Mouse (Mus musculus): Measurements from ENCODE around the gene Map4.

Map4 gene

DNA sequence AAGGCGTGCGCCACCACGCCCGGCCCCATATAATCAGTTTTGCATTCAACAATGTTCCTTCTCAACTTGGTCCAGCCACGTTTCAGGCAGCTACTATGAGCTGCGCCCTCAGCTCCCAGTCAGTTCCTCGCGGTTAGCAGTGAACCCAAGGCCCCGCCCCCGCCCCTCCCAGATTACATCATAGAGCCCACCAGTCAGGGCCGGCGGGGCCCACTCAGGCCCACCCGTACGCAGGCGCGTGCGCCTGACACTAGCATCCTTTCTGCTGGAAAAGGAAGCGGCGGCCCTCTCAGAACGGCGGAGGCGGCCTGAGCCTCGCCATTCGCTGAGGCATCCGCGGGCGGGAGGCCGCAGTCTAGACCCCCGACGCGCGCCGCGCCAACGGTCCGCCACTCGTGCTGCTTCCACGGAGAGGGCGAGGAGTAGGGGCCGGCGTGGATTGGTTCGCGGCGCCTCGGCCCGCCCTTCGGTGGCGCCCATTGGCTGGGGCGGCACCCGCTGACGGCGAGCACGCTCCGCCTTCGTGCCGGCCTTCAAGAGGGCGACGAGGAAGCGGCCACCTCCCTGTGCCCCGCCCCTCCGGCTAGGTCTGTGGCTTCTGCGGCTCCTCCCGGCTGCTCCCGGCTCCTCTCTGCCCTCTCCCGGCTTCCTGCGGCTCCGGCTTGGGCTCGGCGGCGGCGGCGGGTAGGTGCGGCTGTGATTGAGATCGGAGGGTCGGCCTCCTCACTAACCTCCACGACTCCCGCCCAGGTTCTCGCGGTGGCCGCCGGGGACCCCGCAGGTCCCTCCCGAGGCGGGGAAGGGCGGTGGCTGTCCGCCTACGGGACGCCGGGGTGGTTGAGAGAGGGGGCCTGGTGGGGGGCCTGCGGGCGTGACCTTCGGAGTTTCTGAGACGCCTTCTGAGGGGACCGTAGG is at the start of gene Map4:
Map4 (plus strand) TSS at position 204 of the 915 bp plus-strand sequence.
- peak; percentile 98 for DNase-seq

DNA sequence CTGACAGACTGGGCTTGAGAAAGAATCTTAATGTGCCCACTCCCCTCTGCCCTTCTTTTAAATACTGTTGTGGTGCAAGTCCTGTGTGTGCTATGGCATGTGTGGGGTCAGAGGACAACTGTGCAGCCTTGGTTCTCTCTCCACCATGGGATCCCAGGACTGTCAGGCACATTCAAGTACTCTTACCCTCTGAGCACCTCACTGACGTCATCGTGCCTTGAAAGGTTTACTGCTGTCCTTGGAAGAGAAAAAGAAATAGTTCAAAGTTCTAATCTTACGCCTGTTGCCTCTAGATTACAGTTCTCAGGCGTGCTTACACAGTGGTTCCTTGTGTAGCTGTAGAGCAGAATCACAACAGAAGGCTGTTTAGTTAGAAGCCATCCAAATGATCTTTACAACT is 45.0 kb upstream of the Map4 start:
- no peak for DNase-seq

DNA sequence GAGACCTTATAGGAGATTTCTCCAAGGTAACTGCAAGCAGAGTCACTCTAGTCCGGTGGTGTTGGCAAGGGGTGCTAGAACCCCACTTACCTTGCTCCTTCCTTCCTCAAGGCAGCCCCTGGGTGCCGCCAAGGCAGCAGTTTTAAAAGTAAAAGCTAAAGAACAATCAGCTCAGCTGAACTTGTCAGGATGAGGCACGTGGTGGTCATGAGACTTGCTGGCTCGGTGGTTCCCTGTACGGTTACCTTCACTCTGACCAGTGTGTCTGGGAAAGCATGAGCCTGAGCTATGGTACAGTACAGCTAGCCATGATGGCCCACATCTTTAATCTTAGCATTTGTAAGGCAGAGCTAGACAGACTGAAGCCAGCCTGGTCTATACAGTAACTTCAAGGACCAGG is 43.9 kb upstream of the Map4 start:
- DNase-seq, result no peak

DNA sequence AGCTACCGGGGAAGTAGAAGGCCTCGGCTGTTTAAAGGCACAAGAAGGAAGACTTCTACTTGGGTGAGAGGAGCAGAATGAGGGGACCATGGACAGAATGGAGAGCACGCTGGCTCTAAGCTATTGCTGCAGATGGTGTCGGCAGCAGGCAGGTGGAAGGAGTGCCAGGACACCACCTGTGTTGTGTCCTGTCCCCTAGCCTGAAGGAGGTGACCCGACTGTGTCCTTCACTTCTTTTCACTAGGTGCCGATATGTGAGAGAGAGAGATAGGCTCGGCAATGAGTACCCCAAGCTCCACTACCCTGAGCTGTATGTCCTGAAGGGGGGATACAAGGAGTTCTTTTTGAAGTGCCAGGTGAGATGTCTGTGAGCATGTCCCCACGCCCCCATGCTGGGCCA is 39.8 kb upstream of the Map4 start:
- no peak for DNase-seq

DNA sequence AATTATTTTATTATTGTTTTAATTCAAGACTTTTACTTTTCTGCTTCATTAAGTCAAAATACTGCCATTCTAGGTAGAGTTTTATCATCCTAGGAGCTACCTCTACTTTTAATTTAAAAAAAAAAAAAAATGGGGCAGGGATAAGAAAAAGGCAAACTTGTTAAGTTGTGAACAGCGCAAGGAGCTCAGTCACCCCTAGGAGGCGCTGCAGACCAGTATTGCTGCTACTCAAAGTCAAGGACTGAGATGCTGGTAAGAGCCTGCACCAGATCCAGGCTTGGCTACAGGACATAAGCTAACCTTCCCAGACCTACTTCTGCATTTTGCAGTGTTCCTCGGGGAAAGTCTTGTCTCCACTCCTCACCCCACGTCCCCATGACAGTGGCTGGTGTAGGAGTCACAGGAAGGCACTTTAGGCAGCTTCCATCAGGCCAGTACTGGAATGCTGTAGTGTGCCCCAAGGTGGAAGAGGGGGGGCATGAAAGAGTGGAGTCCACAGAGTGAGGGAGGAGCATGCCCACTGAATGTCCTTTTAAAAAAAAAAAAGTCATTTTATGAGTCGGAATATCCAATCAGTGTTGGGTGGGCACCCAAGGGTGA is 38.5 kb upstream of the Map4 start:
- peak; percentile 78 for DNase-seq

DNA sequence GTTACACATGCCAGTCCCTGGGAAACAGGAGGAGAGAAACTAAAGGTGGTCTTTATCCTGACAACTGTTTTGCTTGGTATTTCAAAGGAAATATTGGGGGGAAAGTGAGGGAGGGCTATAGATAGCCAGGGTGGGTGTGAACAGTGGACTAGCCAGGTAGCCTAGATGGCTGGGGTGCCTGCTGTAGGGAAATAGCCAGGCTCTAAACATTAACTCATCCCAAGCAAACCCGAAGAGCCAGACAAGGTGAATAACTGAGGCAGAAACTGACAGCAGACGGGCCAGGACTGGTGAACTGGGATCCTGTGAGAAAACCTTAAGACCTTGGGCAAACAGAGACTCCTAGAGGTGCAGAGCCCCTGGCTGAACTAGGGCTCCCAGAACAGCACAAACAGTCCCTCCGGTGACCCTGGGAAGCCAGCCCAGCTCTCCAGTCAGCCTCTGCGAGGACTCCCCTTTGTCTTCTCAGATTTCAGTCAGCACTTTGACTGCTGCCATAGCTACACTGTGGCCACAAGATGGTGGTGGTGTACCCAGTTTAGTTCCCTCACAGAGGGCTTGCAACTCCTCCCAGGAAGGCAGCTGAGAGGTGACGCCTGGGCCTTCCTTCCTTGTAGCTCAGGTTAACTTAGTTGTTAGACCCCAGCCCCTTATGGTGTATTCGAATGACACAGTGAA is 36.7 kb upstream of the Map4 start:
- peak; percentile 87 for DNase-seq

DNA sequence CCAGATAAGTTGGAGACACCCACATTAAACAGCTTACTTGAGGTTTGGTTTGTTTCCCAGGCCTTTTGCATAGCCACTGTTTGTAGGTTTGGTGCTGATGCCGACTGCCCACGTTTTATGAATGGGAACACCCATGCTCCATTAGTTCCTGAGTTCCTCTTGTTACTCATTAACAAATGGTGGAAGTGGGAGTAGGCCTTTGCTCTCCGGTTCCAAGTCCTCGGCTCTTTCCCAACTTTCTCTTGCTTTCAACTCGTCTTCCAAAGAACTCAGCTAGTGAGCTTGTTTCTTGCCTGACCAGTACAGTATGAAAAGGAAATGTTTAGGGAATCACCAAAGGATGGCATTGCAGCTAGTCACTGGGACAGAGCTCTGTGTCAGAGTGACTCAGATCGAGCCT is 35.7 kb upstream of the Map4 start:
- no peak for DNase-seq

DNA sequence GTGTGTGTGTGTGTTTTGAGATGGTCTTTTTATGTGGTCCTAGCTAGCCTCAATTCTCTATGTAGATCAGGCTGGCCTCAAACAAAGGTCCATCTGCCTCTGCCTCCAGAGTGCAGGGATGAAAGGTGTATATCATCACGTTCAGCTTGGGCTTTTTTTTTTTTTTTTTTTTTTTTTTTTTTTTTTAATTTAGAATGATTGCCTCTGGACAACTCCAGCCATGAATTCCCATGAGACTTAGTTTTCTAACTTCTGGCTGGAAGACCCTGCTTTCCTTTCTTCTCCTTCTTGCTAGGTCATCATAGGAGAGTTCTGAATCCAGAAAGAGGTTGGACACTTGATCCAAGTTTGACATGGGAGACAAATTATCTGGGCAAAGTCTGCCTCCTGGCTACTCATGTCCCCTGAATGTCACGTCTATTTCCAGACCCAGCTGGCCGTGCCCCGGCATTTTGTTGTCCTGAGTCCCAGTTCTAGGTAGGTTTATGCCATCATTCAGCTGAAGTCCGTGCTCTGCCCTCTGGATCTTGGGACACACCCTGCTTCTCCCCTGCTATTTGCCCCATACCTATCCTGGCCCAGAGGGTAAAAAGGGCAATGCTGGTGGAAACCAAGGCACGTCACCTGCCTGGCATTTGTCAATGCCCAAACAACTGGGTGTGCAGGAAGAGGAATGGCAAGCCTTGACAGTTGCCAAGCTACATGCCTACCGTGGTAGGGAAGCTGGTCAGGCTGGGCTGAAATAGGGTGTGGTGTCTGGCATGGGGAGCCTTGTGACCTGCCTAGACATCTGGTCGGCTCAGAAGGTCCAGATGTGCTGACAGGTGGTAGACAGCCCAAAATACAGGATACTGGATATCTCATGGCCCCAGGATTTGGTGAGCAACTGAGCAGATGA is 34.8 kb upstream of the Map4 start:
- no peak for DNase-seq

DNA sequence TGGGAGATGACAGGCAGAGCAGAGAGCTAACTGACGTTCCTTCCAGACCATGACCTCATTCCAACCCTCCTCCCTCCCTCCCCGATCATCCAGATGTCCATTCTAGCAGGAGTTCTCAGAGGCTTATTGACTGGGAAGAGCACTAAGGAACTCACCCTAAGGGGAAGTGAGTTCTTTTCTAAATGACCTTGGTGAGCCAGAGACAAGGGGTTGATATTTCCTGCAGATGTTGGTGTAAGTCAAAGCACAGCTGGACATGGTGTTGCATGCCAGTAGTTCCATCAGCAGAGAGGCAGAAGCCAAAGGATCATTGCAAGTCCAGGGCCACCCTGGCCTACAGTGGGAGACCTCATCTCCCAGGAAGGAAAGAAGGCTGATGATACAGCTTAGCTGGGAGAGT is 33.2 kb upstream of the Map4 start:
- peak; percentile 55 for DNase-seq

DNA sequence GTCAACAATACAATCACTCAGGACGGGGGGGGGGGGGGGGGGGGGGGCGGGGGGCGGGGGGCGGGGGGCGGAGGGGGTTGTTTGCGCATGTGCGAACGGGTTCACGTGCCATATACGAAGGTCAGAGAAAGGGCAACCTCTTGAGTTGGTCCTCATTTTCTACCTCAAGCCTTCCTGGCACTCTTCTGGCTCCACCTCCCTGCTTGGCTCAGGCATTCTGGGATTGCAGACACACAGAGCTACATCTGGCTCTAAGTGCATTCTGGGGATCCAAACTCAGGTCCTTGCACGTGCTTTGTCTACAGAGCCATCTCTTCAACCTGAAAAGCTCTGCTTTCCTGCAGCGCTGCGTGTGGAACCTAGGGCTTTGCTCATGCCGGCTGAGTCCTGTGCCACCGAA is 31.9 kb upstream of the Map4 start:
- DNase-seq, result no peak

DNA sequence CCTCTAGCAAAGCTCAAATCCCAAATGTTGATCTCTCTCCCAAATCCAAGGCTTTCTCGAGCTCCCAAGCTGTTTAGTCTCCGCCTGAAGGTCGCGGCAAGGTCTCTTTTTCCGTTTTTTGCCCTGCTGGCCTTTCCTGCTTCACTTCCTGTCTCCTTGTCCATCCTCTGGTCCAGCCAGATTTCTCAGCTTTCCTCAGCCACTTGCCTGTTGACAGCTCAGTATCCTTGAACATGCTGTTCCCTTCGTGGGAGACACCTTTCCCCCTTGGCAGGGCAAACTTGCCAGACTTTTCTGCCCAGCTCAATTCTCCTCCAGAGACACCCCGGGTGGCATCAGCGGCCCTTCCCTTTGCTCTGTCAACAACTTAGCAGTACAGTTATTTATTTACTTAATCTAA is 31.5 kb upstream of the Map4 start:
- no peak for DNase-seq

DNA sequence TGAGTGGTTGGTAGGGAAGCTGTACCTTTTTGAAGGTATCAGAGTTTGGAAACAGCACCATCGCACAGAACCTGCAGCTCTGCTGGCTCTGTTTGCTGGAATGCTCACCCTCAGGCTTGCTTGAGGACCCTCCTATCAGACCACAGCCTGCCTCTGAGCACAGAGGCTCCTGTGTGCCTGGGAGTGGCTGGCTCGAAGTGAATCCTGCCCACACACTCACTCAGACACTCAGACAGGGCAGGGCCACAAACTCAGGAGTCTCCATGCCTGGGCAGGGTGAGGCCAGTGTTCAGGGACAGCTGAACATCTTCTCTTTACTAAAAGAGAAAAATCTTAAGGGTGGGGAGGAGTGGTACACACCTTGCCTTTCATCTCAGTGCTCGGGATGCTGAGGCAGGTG is 30.7 kb upstream of the Map4 start:
- DNase-seq, result no peak

DNA sequence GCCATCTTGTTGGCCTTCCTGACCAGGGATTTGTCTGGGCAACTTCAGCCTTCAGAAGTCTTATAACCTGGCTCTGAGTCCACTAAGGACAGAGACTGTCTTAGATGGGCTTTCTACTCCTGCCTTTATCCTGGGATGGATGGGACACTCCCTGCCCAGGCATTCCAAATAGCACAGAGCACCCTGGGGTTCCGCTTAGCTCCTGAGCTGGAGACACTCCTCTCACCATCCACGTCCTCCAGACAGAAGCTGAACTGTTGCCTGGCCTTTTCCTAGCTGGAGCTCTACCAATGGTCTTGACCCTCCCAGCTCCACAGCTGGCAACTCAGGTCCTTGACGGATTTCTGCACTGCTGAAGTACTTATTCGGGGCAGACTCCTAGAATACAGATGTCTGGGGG is 29.0 kb upstream of the Map4 start:
- no peak for DNase-seq

DNA sequence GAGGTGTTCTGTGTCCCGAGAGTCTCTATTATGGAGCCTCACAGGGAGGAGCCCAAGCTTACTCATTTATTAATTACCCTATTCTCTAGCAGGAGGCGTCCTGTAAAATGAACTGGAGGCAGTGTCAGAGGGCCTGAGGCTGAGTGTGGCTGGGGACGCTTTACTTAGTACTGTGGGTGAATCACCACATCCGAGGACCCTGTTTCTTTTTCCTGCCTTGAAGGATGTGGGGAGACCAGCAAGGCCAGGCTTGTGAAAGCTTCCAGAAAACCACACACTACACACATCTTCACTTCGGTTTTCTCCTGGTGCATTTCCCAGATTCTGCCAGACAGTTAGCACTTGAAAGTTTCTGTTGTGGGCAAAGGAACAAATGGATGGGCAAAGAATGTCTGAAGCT is 28.5 kb upstream of the Map4 start:
- no peak for DNase-seq

DNA sequence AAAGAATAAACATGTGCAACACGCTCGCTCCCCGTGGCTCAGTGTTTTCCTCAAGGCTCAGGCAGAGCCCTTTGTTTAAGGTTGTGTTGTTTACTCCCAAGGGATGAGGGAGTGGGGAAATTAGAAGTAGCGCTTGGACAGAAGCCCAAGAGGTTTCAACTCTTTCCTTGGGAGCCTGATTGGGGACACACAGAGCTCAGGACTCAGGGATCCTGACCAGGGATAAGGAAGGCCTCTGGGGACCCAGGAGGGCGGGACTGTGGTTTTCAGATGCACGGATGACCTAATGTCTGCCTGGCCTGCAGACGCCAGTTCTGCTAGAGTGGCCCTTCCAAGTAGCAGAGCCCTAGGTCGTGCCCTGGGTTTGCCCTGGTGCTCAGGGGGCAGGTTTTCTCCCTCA is 24.0 kb upstream of the Map4 start:
- DNase-seq, result no peak

DNA sequence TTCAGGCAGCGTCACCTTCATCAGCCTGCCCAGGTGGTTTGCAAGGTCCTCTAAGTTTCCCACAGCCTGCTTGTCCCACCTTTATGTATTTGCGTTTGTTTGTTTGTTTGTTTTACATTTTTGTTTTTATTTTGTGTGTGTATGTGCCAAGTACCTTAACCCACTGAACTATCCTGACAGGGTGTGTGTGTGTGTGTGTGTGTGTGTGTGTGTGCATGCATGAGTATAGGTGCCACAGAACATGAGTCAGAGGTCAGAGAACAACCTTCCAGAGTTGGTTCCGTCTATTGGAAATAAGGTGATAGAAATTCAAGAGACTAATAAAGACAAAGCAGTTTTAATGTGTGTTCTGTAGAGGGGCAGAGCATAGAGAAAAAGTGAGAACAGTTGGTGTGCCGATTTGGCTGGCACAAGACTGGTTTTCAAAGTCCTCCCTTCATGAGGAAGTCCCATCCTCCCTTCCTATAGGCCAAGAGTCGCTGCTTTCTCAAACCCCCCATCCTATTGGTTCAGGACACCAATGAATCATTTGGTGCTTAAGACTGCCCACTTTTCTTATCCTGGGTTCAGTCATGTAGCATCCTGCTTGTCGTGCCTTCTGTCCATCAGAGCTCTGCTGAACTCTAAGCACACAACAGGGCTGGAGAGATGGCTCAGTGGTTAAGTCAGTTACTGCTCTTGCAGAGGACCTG is 23.3 kb upstream of the Map4 start:
- no peak for DNase-seq

DNA sequence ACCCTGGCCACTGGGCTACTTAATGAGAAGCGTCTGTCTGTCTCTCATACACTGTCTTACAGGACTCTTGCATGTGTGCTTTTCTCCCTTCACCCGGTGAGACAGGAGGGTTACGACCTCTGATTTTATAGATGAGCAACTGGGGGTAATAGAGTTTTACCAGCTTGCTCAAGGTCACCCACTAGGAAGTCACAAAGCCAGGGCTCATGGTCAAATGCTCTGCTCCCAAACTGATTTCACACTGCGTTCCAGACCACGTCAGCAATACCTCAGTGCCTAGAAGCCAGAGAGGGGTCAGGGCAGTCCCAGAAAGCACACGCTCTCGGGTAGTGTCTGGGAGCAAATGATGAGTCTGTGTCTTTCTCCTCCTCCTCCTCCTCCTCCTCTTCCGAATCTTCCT is 22.2 kb upstream of the Map4 start:
- DNase-seq, result no peak

DNA sequence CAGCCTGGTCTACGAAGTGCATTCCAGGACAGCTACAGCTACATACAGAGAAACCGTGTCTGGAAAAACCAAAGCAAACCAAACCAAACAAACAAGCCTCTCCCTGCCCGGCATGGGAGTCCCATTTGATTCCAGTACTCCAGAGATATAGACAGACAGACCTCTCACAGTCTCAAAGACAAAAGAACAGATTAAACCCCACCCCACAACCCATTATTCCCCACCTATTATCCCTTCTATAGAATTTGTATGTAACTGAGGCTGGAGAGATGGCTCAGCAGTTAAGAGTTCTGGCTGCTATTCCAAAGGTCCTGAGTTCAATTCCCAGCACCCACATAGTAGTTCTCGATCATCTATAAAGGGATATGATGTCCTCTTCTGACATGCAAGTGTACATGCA is 21.3 kb upstream of the Map4 start:
- no peak for DNase-seq

DNA sequence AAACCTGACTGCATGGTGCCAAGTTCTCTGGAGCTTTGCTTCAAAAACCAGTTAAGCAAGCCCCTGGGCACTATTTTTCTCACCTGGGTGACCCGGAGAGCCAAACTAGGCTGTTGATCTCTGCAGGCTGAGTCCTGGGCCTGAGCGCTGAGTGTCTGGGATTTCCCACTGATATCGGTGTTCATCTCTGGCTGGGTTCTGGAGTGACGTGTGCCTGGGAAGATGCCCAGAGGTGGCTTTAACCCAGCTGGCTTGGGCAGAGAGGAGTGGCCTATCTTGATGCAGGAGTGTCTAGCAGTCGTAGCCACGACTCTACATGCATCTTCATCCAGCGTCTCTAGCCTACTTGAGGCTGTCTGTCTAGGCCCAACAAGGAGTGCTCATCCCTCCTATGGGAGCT is 19.5 kb upstream of the Map4 start:
- no peak for DNase-seq

DNA sequence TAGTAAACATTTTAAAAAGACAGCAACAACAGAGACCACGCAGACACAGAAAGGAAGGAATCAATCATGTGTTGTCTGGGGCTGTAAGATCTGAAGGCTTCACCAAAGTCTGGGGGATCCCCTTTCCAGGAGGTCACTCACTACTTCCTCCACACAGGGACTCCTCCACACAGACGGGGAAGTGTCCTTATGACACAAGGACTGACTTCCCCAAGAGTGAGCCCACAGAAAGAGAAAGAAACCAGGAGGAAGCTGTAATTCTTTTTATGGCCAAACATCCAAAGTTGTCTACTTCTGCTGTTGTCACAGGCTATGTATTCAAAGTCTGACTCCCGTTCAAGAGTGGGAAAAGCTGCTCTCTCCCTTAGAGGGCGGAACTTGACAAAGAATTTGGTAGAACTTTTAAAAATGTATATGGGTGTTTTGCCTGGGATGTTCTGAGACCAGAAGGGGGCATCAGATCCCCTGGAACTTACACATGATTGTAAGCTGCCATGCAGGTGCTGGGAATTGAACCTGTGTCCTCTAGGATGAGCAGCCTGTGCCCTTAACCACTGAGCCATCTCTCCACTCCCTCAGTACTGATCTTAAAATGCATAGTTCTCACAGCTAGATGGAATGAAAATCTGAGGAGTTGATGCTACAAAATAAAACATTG is 16.9 kb upstream of the Map4 start:
- DNase-seq, result no peak

DNA sequence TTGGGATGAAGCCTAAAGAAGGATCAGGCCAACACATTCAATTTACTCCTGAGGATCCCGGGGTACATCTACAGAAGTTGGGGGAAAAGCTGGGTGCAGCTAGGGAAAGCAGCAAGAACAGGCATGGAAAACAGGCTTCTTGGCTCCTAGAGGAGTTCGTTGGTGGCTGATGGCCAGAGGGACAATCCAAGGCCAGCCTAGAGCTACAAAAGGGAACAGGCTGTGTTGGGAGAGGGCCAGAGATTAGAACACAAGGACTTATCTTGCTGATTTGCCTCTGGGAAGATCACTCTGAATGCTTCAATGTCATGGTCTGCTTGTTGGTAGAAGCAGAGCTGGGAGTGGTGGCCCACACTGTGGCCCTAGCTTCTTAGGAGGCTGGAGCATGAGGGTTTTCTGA is 13.3 kb upstream of the Map4 start:
- DNase-seq, result no peak

DNA sequence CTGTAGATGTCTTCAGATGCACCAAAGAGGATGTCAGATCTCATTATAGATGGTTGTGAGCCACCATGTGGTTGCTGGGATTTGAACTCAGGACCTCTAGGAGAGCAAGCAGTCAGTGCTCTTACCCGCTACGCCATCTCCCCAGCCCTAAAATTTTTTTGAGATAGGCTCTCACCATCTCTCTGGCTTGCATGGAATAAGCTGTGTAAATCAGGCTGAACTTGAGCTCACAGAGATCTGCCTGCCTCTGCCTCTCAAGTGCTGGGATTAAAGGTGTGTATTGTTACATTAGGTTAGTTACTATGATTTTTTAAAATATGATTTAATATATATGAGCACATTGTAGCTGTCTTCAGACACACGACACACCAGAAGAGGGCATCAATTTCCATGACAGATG is 2.1 kb upstream of the Map4 start:
- no peak for DNase-seq

Measured in retina, postnatal 1 day (tissue).